Mouse (Mus musculus) liver, adult 2 months (tissue): Measurements from ENCODE around the gene Fstl3.

Experiments used
- CTCF ChIP-seq: fragments of 200-500 bp; IDR thresholded peaks from 2 replicates; pipeline ENCODE4 v1.5.1; 2011; ENCODE audit warnings: low read depth, low read length, control low read depth
- POLR2A ChIP-seq: fragments of 200-500 bp; IDR thresholded peaks from 2 replicates; pipeline ENCODE4 v1.6.1; 2011; ENCODE audit warnings: low read length, control low read depth; ENCODE audit not compliant: insufficient read depth; ENCODE audit errors: extremely low read depth

DNA sequence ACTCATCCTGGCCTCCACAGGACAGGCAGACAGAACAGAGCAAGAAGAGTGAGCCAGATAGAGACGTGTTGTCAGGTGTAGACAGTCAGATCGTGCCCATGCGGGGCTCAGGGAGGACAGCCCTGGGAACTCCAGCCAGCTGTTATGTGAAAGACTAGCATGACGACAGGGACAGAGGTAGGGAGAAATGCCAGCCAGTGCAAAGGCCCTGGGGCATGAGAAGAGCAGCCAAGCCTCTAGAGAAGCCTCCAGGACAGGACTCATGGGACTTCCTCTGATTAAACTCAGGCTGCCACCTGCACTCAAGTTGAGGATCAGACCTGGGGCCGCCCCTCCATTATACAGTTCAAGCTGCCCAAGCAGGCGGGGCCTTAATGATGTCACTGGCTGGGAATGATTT, 28.6 kb upstream of the Fstl3 start:
- TF ChIP-seq POLR2A (no peak), CTCF (no peak)
